Mouse (Mus musculus) liver, postnatal 0 days (tissue): ENCODE results near the gene Cand2. TPM values are rescaled to one million over a fixed set of nuclear protein-coding genes. Genes with fewer than 3 reads are reported as not detected.

ENCODE experiments used
- ATAC-seq: fragments of 200-750 bp; cut with Nextera tagmentation; 2 replicates; pipeline ENCODE4 v1.8.0; 2017; ENCODE audit warnings: mild to moderate bottlenecking, moderate library complexity
- DNase-seq: peaks from one replicate; pipeline ENCODE4 v3.0.0-alpha.2; 2016
- H3K27ac ChIP-seq: fragments of 300-500 bp; sonication (generic); 2 replicates; pipeline ENCODE4 v1.5.1; 2014; ENCODE audit warnings: antibody characterized with exemption, moderate library complexity, mild to moderate bottlenecking, low read depth
- H3K27me3 ChIP-seq: fragments of 300-500 bp; sonication (generic); 2 replicates; pipeline ENCODE4 v1.6.1; 2014; ENCODE audit warnings: low read length, control low read depth, mixed read lengths; ENCODE audit not compliant: insufficient read depth
- H3K36me3 ChIP-seq: fragments of 300-500 bp; sonication (generic); replicated peaks from 2 replicates; pipeline ENCODE4 v1.6.1; 2014; ENCODE audit warnings: mild to moderate bottlenecking, control low read depth, low read length, moderate library complexity, mixed read lengths; ENCODE audit not compliant: insufficient read depth
- H3K4me1 ChIP-seq: fragments of 300-500 bp; sonication (generic); 2 replicates; pipeline ENCODE4 v1.6.1; 2014; ENCODE audit warnings: antibody characterized with exemption, mild to moderate bottlenecking, control low read depth; ENCODE audit not compliant: insufficient read depth
- H3K4me2 ChIP-seq: fragments of 300-500 bp; sonication (generic); 2 replicates; pipeline ENCODE4 v1.6.1; 2014; ENCODE audit warnings: low read depth, mild to moderate bottlenecking, low read length, moderate library complexity, mixed read lengths
- H3K4me3 ChIP-seq: fragments of 300-500 bp; sonication (generic); 2 replicates; pipeline ENCODE4 v1.5.1; 2014; ENCODE audit warnings: low read depth, low read length
- H3K9ac ChIP-seq: fragments of 300-500 bp; sonication (generic); replicated peaks from 2 replicates; pipeline ENCODE4 v1.6.1; 2014; ENCODE audit warnings: mild to moderate bottlenecking, moderate library complexity
- H3K9me3 ChIP-seq: fragments of 300-500 bp; sonication (generic); 2 replicates; pipeline ENCODE4 v1.6.1; 2016; ENCODE audit warnings: mild to moderate bottlenecking, control low read depth, low read length, mixed read lengths
- CTCF ChIP-seq: sonication (generic); IDR thresholded peaks from 2 replicates; pipeline ENCODE4 v1.5.1; 2016; ENCODE audit warnings: antibody characterized with exemption, low read depth
- EP300 ChIP-seq: IDR thresholded peaks from 2 replicates; pipeline ENCODE4 v1.6.1; 2016; ENCODE audit warnings: antibody characterized with exemption, low read depth, mild to moderate bottlenecking
- WGBS: fragments of 180-500 bp; shearing (Covaris S2); extraction: QIAGEN DNeasy Blood & Tissue Kit; methylation state at CpG from one replicate; pipeline ENCODE4 v1.1.7; 2014; ENCODE audit not compliant: insufficient replicate concordance; 5-methylcytosine and 5-hydroxymethylcytosine counted together
- polyA plus RNA-seq: library from polyadenylated mRNA; unstranded; fragments of >200 nt; fragmentation: Nextera tagmentation; extraction: Ambion mirVana; gene quantifications from 2 replicates; pipeline ENCODE4 v1.2.1, GENCODE M21; 2015

Cand2 gene
- polyA plus RNA-seq, 1 experiment from 2014 or later: 0.61 TPM

DNA sequence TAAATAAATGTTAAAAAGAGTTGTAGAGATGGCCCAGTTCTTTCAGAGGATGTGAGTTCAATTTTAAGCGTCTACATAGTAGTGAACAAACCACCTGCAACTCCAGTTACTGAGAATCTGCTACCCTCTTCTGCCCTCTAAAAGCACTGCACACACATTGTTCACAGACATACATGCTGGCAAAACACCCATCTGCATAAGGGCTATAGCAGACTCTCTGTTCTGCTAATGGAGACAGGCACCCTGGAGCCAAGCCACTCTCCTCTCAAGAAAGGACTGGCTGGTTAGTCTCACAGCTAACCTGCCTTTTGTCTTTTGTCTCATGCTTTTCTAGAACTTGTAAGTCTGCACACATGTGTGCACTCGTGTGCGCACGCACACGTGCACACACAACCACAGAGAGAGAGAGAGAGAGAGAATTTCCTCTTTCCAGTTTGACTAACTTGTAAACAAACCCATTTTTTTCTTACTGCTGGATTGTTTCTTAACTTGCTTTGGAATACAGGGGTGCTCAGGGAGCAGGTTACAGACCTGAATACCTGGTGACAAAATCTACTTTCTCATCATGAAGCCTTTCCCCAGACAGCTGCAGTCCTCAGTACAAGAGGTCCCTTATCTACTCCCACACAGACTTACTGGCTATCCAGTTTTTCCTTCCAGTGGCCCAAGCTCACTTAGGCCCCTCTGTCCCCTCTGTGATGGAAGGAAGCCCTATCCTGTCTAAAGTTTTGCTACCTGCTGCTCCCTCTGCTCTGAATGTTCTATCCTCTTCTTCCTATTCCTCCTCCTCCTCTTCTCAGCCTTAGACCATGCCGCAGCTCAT lies 56.7 kb downstream of the Cand2 start:
- DNase-seq (no peak), ATAC-seq (peak; percentile 31; the same call in 1 of the 2 replicates)
- Histone ChIP-seq H3K9ac (no peak overlapping the region), H3K36me3 (no peaks in the 10 kb centered on the region), H3K4me1 (no peaks in the 10 kb centered on the region), H3K27ac (peak overlapping the region; percentile 39; the same call in 1 of the 2 replicates), H3K27me3 (no peaks in the 10 kb centered on the region), H3K9me3 (no peaks in the 10 kb centered on the region), H3K4me3 (no peak overlapping the region), H3K4me2 (no peak overlapping the region)
- 63% methylated on average over 6 of the region's 6 CpGs for WGBS
- 0 out of 2 replicates have a peak, but pooled peaks have one; percentile 19 for TF ChIP-seq CTCF
- TF ChIP-seq EP300: no peak

DNA sequence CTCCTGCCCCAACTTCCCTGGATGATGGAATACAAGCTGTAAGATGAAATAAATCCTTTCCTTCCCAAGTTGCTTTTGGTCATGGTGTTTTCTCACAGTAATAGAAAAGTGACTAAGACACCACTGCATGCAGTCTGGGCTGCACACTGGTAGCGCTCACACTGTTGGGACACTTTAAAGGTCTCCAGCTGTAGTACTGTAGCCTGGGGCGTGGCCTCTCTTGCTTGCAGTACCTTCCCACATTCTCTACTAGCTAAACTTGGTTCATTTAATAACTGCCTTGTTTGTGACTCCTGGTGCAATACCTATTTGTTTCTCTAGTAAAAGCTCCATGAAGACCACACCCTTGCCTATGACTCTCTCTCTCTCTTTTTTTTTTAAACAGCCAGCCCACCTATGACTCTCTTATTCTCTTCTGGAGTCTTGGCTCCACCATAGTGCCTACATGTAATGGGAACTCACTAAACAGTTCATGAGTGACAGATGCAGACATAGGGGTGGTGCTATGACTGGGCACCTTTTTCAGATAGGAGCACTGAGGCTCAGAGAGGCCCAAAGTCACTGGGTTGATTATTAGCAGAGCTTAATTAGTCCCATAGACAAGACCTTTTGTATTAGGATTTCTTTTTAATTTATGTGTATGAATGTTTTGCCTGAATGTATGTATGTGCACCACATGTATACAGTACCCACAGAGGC lies 58.0 kb downstream of the Cand2 start:
- no peaks in the 10 kb centered on the region for H3K27me3 ChIP-seq
- DNase-seq: no peak
- no peaks in the 10 kb centered on the region for H3K36me3 ChIP-seq
- H3K9ac ChIP-seq: no peak overlapping the region
- H3K27ac ChIP-seq: no peak overlapping the region
- TF ChIP-seq EP300 (no peak), CTCF (no peak)
- H3K4me2 ChIP-seq: no peak overlapping the region
- ATAC-seq: no peak
- no peak overlapping the region for H3K4me3 ChIP-seq
- no peaks in the 10 kb centered on the region for H3K4me1 ChIP-seq
- 75% methylated on average over 2 of the region's 2 CpGs for WGBS
- no peaks in the 10 kb centered on the region for H3K9me3 ChIP-seq

DNA sequence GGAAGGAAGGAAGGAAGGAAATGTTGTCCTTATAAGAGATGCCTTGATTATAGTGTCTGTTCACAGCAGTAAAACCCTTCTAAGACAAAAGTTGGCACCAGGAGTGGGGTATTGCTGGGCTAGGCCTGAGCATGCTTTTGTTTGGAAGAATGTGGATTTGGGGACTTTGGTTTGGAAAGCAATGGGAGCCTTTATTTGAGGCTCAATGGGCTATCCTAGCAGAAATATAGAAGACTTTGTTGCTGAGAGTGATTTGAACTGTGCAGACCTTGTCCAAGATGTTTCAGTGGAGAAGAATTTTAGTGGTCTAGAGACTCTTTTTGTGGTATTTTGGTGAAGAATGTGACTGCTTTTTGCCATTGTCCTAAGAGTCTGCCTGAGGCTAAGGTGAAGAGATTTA lies 59.5 kb downstream of the Cand2 start:
- no peak for DNase-seq
- H3K4me2 ChIP-seq: no peak overlapping the region
- H3K36me3 ChIP-seq: no peaks in the 10 kb centered on the region
- TF ChIP-seq EP300: no peak
- TF ChIP-seq CTCF: no peak
- H3K4me3 ChIP-seq: no peak overlapping the region
- H3K4me1 ChIP-seq: peaks cover 8% of the 10 kb centered on the region; the same call in 1 of the 2 replicates
- H3K27me3 ChIP-seq: no peaks in the 10 kb centered on the region
- no peaks in the 10 kb centered on the region for H3K9me3 ChIP-seq
- no peak overlapping the region for H3K27ac ChIP-seq
- no peak overlapping the region for H3K9ac ChIP-seq
- no peak for ATAC-seq

DNA sequence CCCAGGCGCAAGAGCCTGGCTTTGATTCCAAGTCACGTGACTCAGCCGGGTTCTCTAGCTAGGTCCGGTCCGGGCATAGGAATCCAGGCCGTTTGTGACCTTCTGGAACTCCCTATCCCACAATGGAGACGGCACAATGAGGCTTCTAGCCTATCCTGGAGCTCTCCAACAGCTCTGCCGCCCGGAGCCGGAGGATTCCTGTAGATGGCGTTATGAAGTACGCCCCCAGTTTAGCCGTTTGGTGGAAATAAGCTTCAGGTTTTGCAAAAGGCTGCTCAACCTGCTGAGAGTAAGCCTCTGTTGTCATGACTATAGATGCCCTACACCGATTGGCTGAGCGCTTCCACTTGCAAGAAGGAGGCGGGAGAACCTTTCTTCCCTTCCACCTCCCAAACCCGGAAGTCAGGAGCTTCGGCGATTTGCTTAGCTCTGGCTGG lies 63.8 kb downstream of the Cand2 start, which contains the start of gene Efcab12:
Gene Efcab12, minus strand, starts transcription at position 252 of the 437 bp plus-strand sequence.
- Histone ChIP-seq H3K9ac (no peak within 1 kb of the TSS), H3K27me3 (no peaks in the 10 kb centered on the region)
- WGBS: 3% methylated on average over 19 of the region's 19 CpGs

DNA sequence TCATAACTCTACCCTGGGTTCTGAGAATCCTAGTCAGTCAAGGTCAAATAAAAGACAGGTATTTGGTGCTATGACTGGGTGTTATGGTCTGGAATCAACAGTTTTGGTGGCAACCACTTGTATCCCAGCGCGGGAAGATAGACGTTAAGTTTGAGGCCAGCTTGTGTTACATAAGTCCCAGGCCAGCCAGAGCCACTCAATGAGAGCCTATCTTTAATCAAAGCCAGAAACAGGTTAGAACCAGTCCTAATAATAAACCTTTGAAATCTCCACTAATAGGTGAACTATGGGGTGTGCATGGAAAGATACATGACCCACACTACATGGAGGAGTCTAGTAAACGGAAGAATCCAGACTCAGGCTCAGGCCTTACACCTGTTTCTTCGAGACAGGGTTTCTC lies 64.4 kb downstream of the Cand2 start:
- peak overlapping the region; percentile 11; the same call in 1 of the 2 replicates for H3K4me3 ChIP-seq

More for the DNA sequence above, 63.8 kb downstream of the Cand2 start, which contains the start of gene Efcab12:
- peaks cover 10% of the 10 kb centered on the region for H3K36me3 ChIP-seq
- peaks cover 11% of the 10 kb centered on the region; the same call in 1 of the 2 replicates for H3K4me1 ChIP-seq
- TF ChIP-seq EP300 (no peak), CTCF (0 out of 2 replicates have a peak, but pooled peaks have one; percentile 1)
- H3K4me2 ChIP-seq: peak within 1 kb of the TSS; percentile 66
- H3K27ac ChIP-seq: no peak within 1 kb of the TSS
- H3K4me3 ChIP-seq: peak within 1 kb of the TSS; percentile 11
- peak; percentile 65 for DNase-seq
- H3K9me3 ChIP-seq: no peaks in the 10 kb centered on the region
- peak; percentile 91 for ATAC-seq

DNA sequence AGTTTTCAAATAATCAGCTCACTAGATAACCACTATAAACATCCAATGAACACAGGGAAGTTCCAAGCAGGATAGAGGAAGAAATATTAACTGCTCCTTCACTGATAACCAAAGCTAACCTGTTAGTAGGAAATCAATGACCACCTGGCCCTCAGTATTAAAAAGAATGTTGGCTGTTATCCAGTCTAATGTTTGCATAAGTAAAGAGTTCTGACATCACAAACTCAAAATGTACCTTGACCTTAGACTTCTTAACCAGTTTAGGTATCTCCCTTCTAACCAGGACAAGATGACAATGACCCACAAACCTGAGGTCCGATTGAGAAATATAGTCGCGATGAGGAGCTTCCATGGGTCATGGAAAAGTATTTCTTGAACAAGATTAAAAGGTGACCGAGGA lies 70.7 kb downstream of the Cand2 start:
- Histone ChIP-seq H3K9ac (no peak overlapping the region), H3K4me3 (no peak overlapping the region), H3K36me3 (peaks cover 28% of the 10 kb centered on the region), H3K4me1 (peaks cover 12% of the 10 kb centered on the region), H3K9me3 (no peaks in the 10 kb centered on the region), H3K4me2 (no peak overlapping the region), H3K27ac (no peak overlapping the region), H3K27me3 (no peaks in the 10 kb centered on the region)
- DNase-seq (no peak), ATAC-seq (peak; percentile 57; the same call in 1 of the 2 replicates)
- no peak for TF ChIP-seq CTCF
- no peak for TF ChIP-seq EP300
- WGBS: 77% methylated on average over 4 of the region's 4 CpGs

More for the DNA sequence above, 64.4 kb downstream of the Cand2 start:
- WGBS: 75% methylated on average over 5 of the region's 5 CpGs
- no peaks in the 10 kb centered on the region for H3K9me3 ChIP-seq
- H3K4me2 ChIP-seq: peak overlapping the region; percentile 66
- TF ChIP-seq CTCF: no peak
- no peak for TF ChIP-seq EP300
- H3K27ac ChIP-seq: no peak overlapping the region
- H3K4me1 ChIP-seq: peaks cover 11% of the 10 kb centered on the region; the same call in 1 of the 2 replicates
- 0 out of 2 replicates have a peak, but pooled peaks have one; percentile 17 for ATAC-seq
- H3K9ac ChIP-seq: no peak overlapping the region
- no peak for DNase-seq
- peaks cover 13% of the 10 kb centered on the region for H3K36me3 ChIP-seq
- no peaks in the 10 kb centered on the region for H3K27me3 ChIP-seq
